Mouse (Mus musculus) embryo, embryonic 10 days (tissue): ENCODE data around the gene Tango2.

ENCODE experiments used
- DNase-seq: peaks from one replicate; pipeline ENCODE4 v3.0.0-alpha.2; 2015; ENCODE audit warnings: low spot score

The Tango2 gene

DNA sequence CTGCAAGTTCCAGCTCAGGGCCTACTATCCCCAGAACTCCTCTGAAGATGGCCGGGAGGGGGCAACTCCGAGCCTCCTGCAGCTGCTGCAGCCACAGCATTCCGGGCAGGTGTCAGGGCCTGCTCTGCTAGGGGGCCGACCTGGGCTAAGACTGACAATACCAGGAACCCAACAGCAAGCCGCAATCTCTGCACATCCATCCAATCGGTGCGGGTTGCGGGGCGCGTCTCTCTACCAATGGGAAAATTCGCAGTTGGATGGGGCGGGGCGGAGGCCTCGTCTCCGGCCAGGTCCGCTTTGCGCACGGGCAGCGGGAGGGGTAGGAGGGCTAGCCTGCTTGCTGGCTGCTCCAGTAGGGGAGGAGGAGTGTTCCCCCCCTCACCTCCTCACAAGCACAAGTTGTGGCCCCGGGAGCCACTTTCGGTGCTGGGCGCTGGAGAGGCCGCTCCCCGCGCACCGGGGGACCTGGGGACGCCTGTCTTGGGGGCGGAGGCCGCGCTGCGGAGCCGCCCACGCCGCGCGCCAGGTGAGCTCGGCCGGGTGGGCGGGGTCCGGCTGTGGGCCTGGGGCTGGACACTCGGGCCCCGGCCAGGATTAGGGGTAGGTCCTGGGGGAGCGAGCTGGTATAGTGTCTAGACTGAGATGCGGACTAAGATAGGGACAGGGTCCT lies at the start of gene Tango2, which contains the start of gene Arvcf:
Tango2 (minus strand) TSS at position 173 of the 670 bp plus-strand sequence.
Arvcf (plus strand) TSS at position 252 of the 670 bp plus-strand sequence.
- peak; percentile 94 for DNase-seq

DNA sequence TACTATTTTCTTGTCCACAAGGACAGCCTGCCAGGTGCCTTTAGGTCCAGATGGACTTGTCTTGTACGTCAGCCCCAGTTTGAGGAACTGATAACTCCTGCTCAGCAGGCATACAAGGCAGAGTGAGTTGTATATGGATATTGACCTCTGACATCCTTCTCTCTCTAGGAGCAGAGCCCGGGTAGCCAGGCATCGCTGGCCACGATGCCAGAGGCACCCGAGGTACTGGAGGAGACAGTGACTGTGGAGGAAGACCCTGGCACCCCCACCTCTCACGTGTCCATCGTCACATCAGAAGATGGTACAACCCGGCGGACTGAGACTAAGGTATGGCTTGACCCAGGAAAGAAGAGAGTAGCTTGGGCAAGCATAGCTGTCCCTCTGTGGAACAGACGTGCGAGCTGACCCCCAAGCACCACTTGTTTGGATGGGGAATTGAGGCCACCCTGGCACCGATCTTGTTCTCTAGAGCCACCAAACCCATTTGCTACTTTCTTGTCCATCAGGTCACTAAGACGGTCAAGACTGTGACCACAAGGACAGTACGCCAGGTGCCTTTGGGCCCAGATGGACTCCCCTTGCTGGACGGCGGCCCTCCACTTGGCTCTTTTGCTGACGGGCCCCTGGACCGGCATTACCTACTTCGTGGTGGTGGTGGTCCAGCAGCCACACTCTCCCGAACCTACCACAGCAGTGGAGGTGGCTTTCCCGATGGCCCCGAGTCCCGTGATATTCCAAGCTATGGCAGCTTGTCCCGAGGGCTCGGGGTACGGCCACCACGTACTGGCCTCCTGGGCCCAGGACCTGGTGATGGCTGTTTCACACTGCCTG lies 49.1 kb upstream of the Tango2 start:
- DNase-seq, result no peak

DNA sequence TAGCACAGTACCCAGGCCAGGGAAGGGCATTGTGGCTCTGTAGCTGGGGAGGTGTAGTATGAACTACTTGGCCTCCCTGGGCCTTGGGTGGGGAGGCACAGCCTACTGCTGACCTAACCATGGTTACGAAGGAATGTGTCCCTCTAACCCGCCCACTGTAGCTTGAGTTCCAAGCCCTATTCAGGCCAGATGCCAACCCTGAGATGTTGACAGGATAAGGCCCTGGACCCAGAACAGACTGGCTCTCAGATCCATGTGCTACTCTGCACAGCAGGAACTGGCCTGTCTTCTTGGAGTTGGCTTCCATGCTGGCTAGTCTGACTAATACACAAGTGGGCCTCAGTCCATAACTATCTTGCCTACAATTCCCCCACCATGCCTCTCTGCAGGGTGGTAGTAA lies 48.3 kb upstream of the Tango2 start:
- no peak for DNase-seq

DNA sequence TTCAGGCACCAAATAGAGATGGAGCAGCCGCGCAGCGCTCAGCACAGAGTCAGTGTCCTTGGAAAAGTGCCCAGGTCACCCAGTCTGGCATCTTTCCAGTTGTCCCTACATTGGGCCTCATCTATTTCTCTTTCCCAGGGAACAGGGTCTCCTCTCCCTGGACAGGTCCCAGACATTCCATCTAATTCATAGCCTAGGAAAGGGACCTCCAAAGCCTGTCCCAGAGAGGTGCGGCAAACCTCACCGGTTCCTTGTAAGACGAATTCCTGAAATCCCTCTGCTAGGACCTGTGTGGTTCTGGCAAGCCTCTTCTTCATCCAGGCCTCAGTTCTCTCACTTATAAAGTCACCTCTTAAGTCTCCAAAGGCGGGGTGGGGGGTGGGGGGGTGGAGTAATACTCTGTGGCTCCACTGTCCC lies 47.7 kb upstream of the Tango2 start:
- DNase-seq, result no peak

DNA sequence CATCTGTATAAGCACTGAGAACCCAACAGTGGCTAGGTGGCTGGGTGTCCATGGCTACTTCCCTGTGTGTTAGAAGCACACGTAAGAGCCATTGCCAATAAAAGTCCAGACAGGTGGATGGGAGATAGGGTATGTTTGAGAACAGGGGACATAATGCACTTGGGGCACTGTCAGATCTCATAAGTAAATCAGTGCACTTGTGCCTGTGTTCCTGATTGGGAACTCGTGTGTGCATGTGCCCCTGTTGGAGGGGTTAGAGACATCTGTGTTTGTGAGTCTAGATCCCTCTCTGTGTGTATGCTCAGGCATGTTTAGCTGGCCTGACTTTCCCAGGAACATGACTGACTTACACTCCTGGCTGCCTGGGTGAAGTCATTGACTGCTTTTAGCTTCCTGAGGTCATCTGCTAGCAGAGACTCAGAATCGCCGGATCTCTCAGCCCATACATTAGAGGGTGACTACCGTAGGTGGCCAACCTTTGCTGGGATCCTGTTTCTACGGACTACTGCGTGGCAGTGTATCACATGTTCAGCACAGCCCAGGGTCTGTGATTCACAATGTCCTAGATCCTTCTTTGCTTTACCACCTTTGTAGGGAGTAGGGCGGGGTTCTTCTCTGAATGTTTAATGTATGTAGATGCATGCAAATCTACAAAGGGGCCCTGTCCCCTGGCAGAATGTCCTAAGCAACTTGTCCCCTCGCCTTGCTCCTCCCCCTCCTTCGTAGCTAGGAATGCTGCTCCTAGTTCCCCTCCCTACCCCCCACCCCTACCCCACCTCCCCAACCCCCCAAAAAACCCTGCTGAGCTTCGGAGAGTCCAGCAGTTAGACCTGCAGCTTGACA lies 47.1 kb upstream of the Tango2 start:
- peak; percentile 58 for DNase-seq

DNA sequence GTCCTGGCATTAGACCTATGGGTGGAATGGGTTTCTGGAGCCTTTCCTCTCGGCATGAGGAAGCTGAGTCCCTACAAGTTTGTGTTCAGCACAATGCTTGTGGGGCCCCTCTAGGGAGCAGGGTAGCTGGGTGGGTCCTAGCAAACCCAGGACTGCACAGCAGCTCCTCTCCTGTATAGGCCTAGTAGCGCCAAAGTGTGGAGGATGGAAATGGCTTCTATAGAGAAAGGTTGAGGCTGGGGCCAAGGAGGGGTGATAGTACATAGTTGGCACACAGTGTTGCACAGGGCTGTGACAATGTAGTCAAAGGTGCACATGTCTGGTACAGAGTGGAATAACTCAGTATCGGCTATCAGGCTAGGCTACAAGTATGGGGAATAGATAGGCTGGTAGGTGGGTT lies 46.2 kb upstream of the Tango2 start:
- no peak for DNase-seq

DNA sequence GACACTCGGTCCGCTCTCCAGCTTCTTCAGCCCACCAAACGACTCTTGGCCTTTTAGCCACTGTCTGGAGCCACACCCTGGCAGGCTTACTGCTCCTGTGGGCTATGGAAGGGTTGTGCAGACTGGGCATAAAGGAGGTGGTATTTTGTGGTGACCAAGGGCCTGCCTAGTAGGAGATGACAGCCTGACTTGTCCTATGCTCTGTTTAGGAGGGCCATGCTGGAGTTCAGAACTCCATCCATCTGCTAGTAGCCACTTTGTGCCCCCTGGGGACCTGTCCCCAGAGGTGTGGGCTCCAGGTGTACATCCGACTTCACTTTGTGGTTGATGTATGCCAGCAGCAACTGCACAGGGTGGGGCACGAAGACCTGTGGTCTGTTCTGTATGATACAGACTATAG lies 45.7 kb upstream of the Tango2 start:
- DNase-seq, result no peak

DNA sequence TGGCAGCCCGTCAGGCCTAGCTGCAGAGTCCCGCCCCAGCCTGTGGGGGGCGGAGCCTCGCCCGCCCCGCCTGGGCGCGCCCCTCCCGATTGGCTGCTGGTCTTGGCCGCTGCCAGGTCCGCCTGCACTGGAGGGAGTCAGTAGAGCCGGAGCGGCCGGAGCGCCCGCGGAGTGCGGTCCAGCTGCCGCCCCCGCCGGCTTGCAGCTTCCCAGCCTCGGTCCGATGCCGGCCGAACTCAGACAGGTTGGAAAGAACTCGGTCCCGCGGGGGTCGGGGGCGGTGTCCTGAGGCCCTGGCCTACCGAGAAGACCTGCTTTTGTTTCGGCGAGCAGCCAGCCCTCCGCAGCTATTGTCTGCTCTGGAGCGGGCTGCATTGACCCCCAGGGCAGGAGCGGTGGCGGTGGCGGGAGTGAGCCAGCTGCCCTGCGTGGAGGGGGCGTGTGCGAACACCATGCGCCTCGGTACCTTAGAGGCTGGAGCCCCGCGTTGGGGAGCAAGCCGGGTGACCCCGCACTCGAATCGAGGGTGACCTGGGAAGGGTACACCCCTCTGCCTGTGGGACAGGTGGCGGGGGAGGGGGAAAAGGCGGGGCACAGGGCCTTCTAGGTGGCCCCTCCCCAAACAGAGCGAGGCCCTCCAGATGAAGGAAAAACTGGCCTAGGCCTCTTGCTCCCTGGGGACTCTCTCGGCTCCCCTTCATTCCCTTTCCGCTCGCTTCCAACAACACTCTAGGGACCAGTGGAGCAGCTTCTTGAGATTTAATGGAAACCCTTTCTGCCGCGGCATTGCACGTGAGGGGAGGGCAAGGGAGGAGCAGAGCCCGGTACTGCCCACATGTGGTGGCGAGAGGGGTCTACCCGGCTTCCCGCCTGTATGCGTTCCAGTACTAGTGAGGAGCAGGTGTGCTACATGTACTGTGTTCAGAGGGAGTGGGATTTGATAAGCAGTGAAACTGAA lies 44.8 kb upstream of the Tango2 start:
- peak; percentile 89 for DNase-seq

DNA sequence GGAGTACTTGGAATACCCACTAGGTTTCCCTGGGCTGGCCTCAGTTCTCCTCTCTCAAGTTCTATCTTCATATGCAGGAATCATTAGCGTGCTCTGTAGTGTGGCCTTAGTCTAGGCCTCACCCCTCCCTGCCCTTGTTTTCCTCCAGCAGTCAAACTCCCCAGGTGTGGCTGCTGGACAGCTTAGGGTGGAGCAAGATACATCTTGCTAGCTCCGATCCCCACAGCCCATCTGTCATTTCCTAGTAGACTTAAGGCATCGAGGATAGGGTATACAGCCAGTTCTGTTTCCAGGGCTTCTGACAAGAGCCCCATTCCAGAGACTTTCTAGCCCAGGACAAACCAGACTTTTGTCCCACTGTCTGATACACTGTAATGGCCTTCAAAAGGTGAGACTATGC lies 43.8 kb upstream of the Tango2 start:
- no peak for DNase-seq

DNA sequence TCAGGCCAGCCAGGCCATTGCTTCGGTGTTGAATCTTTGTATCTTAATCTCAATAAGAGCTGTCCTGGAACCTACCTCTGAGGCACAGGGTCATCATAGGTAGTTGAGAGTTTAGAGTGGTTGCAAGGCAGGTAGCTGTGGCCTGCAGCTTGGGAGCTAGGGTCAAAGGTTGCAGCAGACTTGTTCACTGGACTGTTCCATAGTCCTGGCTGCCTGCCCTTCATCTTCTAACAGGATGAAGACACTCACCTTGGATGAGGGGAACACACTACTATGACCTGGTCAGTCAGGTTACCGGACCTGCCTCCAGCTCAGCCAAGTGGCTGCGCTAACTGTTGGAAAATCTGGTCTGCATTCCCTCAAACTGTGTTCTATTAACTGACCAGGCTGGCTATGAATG lies 43.2 kb upstream of the Tango2 start:
- no peak for DNase-seq

DNA sequence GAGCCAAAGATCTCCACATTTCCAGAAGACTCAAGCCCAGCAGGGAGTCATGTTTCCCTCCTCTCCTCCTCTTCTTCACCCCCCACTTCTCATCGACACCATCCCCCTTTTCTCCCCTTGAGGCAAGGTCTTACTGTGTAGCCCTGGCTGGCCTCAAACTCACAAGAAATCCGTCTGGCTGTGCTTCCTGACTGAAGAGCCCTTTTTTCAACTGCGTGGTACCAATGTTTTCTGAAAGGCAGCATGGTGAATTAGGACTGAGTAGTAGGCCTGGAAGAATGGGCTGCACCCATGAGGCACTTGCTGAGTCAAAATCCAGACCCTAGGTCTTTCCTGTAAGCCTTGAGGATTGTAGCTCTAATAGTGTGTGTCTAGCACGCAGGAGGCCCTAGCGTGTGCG lies 42.5 kb upstream of the Tango2 start:
- DNase-seq, result no peak

DNA sequence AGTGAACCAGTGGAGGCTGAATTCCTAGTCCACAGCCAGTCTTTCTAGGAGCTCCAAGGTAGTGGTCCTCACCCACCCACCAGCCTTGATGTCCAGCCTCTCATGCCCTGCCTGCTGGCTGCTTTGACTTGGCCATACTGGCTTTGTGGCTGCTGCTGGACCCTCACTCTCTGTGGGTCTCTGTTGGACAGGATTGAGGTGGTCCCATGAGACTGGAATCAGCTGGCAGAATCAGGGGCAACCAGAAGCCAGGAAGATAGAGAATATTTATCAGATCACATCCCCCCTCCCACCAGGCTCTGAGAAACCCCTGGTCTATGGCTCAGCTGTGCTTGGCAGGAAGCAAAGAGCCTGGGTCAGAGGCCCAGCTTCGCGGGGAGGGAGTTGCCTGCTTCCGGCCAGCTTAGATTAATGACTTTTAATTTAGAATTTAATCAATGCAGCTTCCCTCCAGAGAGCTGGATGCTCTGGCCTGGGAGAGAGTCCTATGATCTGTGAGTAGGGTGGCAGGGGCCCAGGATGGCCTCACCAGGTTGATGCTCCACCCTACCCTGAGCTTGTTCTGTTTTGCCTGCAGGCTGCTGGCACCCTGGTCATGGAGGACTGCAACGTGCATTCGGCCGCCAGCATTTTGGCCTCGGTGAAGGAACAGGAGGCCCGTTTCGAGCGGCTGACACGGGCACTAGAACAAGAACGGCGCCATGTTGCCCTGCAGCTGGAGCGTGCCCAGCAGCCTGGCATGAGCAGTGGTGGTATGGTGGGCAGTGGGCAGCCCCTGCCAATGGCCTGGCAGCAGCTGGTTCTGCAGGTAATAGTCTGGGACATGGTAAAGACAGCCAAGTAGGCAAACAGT lies 40.9 kb upstream of the Tango2 start:
- DNase-seq, result no peak

DNA sequence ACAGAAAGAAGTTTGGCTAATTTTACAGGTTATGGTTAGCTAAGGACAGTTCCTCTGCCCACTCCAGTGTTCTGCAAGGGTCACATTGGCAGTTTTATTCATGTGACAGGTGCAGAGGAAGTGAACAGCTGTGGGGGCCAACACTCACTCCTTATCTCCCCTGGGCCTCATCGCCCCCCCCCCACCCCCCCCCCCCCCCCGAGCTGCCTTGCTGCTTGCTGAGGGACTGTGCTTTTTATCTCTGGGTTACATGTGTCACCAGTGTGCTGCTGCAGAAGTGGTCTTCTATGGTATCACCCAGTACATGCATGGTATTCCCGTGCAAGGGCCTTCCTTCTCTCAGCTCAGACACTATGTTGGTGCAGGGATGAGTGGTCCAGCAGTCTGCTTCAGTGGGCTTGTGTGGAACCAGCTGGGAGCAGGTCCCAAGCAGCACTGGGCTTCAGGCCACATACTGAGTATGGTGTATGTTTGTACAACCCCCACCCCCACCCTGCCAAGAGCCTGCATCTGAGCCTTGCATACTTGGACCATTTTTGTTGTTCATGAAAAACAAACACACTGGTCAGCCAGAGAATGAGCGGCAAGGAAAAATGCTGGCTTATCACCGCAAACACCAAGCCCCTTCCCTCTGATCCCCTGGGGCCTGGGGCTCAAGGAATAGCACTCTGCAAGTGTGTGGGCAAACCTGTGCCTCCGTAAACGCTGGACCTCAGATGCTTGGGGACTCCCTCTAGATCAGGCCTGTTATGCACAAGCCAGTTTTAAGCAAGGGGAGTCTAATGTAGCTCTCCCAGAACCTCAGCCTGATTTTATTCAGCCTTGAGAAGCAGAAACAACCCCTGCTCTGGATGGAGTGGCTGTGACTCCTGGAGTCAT lies 40.0 kb upstream of the Tango2 start:
- no peak for DNase-seq

DNA sequence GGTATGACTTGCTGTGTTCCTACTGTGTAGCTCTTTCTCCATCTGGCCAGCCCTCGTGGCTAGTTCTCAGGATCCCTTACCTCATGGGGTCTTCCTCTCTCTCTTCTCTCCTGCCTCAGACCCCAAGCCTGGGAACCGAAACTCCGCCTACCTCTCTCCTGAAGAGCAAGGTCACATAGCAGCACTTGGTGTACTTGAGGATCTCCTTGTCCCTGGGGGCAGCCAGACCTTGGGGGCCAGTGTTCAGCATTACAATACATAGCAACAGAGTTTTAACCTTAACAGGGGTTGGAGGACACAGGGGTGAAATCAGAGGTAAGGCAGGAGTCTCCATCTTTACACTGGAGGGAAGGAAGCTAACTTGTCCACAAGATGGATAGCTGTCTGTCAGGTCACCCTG lies 39.1 kb upstream of the Tango2 start:
- DNase-seq, result no peak

DNA sequence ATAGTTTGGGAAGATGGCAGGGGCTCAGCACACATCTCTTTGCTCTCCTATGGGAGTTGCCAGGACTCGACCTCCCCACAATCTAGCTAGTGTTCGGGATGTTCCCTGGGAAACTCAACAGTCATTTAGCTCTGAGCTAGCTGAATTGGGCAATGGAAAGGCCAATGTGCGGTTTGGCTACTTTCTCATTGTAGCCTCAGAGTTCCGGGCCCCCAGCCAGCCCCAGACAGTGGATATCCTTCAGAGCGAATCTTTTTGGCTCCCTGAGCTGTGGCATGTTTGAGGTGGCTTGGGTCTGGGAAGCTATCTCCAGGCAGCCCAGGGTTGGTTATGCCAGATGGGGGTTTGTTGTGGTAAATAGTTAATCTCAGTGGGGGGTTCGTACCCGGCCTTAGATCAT lies 38.5 kb upstream of the Tango2 start:
- DNase-seq, result no peak

DNA sequence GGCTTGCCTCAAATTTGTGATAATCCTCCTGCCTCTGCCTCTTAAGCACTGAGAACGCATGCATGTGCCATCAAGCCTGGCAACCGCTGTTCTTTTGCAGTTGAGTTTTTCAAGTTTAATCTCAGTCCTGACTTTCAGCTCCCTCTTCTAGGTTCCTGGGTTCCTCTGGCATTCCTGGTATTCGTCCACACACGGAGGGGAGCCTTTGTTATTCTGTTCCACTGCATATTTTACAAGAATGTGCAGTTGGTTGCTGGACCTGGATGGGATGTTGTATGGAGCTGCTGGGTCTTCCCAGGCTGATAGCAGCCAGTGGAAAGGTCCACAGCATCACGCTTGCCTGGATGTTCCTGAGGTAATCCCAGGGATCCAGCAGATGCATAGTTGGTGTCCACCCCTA lies 37.5 kb upstream of the Tango2 start:
- no peak for DNase-seq

DNA sequence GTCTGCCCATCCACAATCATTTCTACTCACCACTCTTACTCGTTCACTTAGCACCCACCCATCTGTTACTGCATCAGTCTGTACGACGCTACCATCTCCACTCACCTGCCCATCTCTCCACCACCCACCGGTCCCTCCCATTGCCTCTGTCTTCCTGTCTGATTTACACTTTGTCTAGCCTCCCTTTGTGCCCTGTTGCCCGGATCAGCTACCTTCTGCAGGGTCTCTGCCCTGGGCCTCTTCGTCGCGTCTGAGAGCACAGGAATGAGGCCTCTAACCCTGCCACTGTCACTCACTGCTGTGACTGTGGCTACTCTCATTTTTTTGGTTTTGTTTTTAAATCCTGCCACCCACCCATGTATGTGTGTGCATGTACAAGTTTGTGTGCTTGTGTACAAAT lies 36.8 kb upstream of the Tango2 start:
- DNase-seq, result no peak

DNA sequence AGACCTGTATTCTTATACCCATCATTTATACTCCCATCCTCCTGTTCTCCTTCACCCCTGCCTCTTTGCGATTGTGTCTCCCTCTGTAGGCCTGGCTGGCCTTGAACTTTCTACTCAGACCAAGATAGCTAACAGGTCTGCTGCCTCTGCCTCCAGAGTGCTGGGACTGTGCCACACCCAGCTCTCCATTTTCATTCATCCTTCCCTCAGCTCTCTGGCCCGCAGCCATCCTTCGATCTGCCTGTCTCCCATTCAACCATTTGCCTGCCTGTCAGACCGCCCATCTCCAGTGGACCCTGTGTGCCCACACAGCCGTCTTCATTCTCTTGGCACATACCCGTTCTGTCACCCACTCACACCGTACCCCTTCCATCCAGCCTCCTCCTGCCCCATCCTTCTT lies 36.3 kb upstream of the Tango2 start:
- no peak for DNase-seq

DNA sequence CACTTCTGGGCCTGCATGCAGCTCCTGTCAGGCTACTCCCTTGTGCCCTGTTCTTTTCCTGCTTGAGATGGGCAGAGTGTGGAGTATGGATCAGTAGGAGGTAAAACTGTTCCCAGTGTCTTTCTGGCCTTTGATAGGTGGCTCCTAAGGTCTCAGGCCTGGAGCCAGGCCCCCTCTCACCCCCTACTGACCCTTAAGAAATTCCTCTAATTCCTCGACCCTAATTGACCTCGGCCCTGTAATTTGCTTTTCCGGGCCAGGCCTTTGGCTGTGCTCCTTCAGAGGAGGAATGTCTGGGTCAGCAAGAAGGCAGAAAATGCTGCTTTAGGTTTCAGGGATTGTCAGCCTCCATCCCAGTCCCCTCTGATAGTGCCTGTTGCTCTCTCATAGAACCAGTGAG lies 35.9 kb upstream of the Tango2 start:
- peak; percentile 75 for DNase-seq
